Mouse (Mus musculus) macrophage (primary cell): ENCODE data around the gene Asb6. TPM values are rescaled to one million over a fixed set of nuclear protein-coding genes. Genes with fewer than 3 reads are reported as not detected.

ENCODE experiments used
- H3K27ac ChIP-seq: fragments of 350-480 bp; formaldehyde crosslinking; 2 replicates; pipeline ENCODE4 v1.9.0; 2021
- H3K36me3 ChIP-seq: fragments of 350-480 bp; formaldehyde crosslinking; 2 replicates; pipeline ENCODE4 v1.9.0; 2021; ENCODE audit errors: inconsistent target
- H3K4me3 ChIP-seq: fragments of 350-480 bp; formaldehyde crosslinking; 2 replicates; pipeline ENCODE4 v1.9.0; 2021; ENCODE audit errors: inconsistent target
- H3K79me2 ChIP-seq: fragments of 350-480 bp; formaldehyde crosslinking; 2 replicates; pipeline ENCODE4 v1.9.0; 2021; ENCODE audit errors: inconsistent target
- WGBS: methylation state at CpG from one replicate; pipeline ENCODE4 v1.1.7; 2026; ENCODE audit warnings: inconsistent platforms; ENCODE audit not compliant: missing documents; 5-methylcytosine and 5-hydroxymethylcytosine counted together
- polyA plus RNA-seq: library from polyadenylated mRNA; stranded (reverse); fragments of 250-400 nt; gene quantifications from 3 replicates; pipeline ENCODE4 v1.2.4, GENCODE M21; 2018; ENCODE audit warnings: inconsistent platforms

The Asb6 gene
- polyA plus RNA-seq, 1 experiment from 2014 or later: 20.4 TPM

GRCm38 (mm10) chr2:30795889-30796275 is 34.3 kb downstream of the Asb6 start:
- no peaks in the 10 kb centered on the region for H3K79me2 ChIP-seq
- no peak overlapping the region for H3K27ac ChIP-seq
- WGBS: 84% methylated on average over 5 of the region's 5 CpGs
- no peaks in the 10 kb centered on the region for H3K36me3 ChIP-seq
- H3K4me3 ChIP-seq: 0 out of 2 replicates have a peak overlapping the region, but pooled peaks have one; percentile 10

GRCm38 (mm10) chr2:30795271-30795888 is 34.8 kb downstream of the Asb6 start:
- WGBS: 80% methylated on average over 7 of the region's 7 CpGs
- Histone ChIP-seq H3K79me2 (no peaks in the 10 kb centered on the region), H3K4me3 (peak overlapping the region; percentile 9; the same call in 1 of the 2 replicates), H3K27ac (no peak overlapping the region), H3K36me3 (no peaks in the 10 kb centered on the region)

- H3K79me2 ChIP-seq: no peaks in the 10 kb centered on the region
- H3K4me3 ChIP-seq: peak overlapping the region; percentile 9; the same call in 1 of the 2 replicates
- 5% methylated on average over 45 of the region's 48 CpGs for WGBS
- H3K36me3 ChIP-seq: no peaks in the 10 kb centered on the region
- no peak overlapping the region for H3K27ac ChIP-seq
These were observed 35.7 kb downstream of the Asb6 start for GRCm38 (mm10) chr2:30794179-30795108.

GRCm38 (mm10) chr2:30792061-30792460 is 38.1 kb downstream of the Asb6 start:
- H3K27ac ChIP-seq: no peak overlapping the region
- 92% methylated on average over 7 of the region's 7 CpGs for WGBS
- H3K4me3 ChIP-seq: no peak overlapping the region
- no peaks in the 10 kb centered on the region for H3K36me3 ChIP-seq
- H3K79me2 ChIP-seq: no peaks in the 10 kb centered on the region

GRCm38 (mm10) chr2:30787466-30787865 is 42.7 kb downstream of the Asb6 start:
- no peak overlapping the region for H3K27ac ChIP-seq
- H3K4me3 ChIP-seq: no peak overlapping the region
- H3K79me2 ChIP-seq: no peaks in the 10 kb centered on the region
- H3K36me3 ChIP-seq: no peaks in the 10 kb centered on the region
- 56% methylated on average over 4 of the region's 4 CpGs for WGBS

GRCm38 (mm10) chr2:30784078-30784994 is 45.8 kb downstream of the Asb6 start:
- no peak overlapping the region for H3K27ac ChIP-seq

GRCm38 (mm10) chr2:30783346-30783745 is 46.8 kb downstream of the Asb6 start:
- no peaks in the 10 kb centered on the region for H3K36me3 ChIP-seq
- H3K79me2 ChIP-seq: no peaks in the 10 kb centered on the region
- H3K27ac ChIP-seq: peak overlapping the region; percentile 49
- 13% methylated on average over 3 of the region's 13 CpGs for WGBS
- H3K4me3 ChIP-seq: no peak overlapping the region

More at GRCm38 (mm10) chr2:30784078-30784994, 45.8 kb downstream of the Asb6 start:
- WGBS: 27% methylated on average over 36 of the region's 40 CpGs
- Histone ChIP-seq H3K36me3 (no peaks in the 10 kb centered on the region), H3K4me3 (no peak overlapping the region), H3K79me2 (no peaks in the 10 kb centered on the region)

- H3K79me2 ChIP-seq: no peaks in the 10 kb centered on the region
These were observed 47.5 kb downstream of the Asb6 start for GRCm38 (mm10) chr2:30782312-30783290.

GRCm38 (mm10) chr2:30779241-30779640 is 50.9 kb downstream of the Asb6 start:
- no peaks in the 10 kb centered on the region for H3K36me3 ChIP-seq
- 74% methylated on average over 5 of the region's 5 CpGs for WGBS
- no peaks in the 10 kb centered on the region for H3K79me2 ChIP-seq
- H3K27ac ChIP-seq: no peak overlapping the region
- H3K4me3 ChIP-seq: no peak overlapping the region

More at GRCm38 (mm10) chr2:30782312-30783290, 47.5 kb downstream of the Asb6 start:
- 75% methylated on average over 8 of the region's 8 CpGs for WGBS
- H3K27ac ChIP-seq: peak overlapping the region; percentile 49
- no peaks in the 10 kb centered on the region for H3K36me3 ChIP-seq
- no peak overlapping the region for H3K4me3 ChIP-seq

- Histone ChIP-seq H3K27ac (no peak overlapping the region), H3K79me2 (no peaks in the 10 kb centered on the region), H3K36me3 (no peaks in the 10 kb centered on the region), H3K4me3 (no peak overlapping the region)
- WGBS: 87% methylated on average over 4 of the region's 4 CpGs
These were observed 51.9 kb downstream of the Asb6 start for GRCm38 (mm10) chr2:30778235-30778634.

GRCm38 (mm10) chr2:30777266-30777665 is 52.9 kb downstream of the Asb6 start:
- no peak overlapping the region for H3K27ac ChIP-seq
- H3K36me3 ChIP-seq: no peaks in the 10 kb centered on the region
- 93% methylated on average over 3 of the region's 3 CpGs for WGBS
- no peaks in the 10 kb centered on the region for H3K79me2 ChIP-seq
- H3K4me3 ChIP-seq: no peak overlapping the region

- 58% methylated on average over 3 of the region's 3 CpGs for WGBS
- no peaks in the 10 kb centered on the region for H3K36me3 ChIP-seq
- H3K79me2 ChIP-seq: no peaks in the 10 kb centered on the region
- no peak overlapping the region for H3K4me3 ChIP-seq
- no peak overlapping the region for H3K27ac ChIP-seq
These were observed 54.2 kb downstream of the Asb6 start for GRCm38 (mm10) chr2:30775955-30776354.

- Histone ChIP-seq H3K4me3 (peak overlapping the region; percentile 36; the same call in 1 of the 2 replicates), H3K36me3 (no peaks in the 10 kb centered on the region), H3K79me2 (no peaks in the 10 kb centered on the region), H3K27ac (peak overlapping the region; percentile 90)
- WGBS: 88% methylated on average over 8 of the region's 8 CpGs
These were observed 56.7 kb downstream of the Asb6 start for GRCm38 (mm10) chr2:30773313-30774005.
